Mouse (Mus musculus) kidney, adult 8-10 months (tissue): ENCODE data around the gene Oxt.
A peak's percentile ranks its signal among the peaks of the same experiment; 100 is the strongest.

Experiments used
- DNase-seq, 2 experiments: peaks; one replicate each; pipeline ENCODE4 v3.0.0; 2022

Gene Oxt

DNA sequence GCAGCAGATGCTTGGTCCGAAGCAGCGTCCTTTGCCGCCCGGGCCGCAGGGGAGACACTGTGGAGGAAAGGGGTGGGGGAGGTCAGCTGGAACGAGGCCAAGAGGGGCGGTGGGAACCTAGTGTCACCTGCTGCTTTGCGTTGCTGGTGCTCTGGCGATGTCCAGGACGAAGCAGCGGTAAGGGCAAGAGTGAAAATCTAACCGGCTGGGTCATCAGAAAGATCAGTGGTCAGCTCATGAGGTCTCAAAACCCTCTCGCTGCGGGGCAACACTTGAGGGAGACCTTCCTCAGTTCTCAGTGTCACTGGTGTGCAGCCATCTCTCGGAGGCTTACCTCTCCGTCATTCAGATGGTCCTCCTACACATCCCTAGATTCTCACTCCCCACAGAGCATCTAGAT, 5.2 kb downstream of the Oxt start:
- no peak for DNase-seq

DNA sequence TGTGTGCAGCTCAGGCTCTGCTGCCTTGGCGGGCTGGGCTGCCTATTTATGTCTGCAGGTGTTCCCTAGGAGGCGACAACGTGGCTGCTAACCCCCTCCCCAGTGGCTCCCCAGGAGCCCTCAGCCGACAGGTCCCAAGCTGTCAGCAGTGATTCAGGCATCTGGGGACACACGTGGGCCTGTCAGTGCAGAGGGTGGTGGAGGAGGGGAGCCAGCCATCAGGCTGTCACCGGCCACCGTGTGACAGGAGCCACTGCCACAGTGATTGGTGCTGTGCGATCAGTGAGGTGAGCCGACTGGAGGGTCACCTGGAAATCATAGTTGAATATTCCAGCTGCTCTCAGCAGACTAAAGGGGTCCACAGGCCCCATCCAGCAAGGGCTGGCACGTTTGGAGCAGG, 6.6 kb downstream of the Oxt start, which contains the start of gene Avp:
TSS of gene Avp (minus strand) at position 3 of the 400 bp plus-strand sequence.
- DNase-seq = no peak

DNA sequence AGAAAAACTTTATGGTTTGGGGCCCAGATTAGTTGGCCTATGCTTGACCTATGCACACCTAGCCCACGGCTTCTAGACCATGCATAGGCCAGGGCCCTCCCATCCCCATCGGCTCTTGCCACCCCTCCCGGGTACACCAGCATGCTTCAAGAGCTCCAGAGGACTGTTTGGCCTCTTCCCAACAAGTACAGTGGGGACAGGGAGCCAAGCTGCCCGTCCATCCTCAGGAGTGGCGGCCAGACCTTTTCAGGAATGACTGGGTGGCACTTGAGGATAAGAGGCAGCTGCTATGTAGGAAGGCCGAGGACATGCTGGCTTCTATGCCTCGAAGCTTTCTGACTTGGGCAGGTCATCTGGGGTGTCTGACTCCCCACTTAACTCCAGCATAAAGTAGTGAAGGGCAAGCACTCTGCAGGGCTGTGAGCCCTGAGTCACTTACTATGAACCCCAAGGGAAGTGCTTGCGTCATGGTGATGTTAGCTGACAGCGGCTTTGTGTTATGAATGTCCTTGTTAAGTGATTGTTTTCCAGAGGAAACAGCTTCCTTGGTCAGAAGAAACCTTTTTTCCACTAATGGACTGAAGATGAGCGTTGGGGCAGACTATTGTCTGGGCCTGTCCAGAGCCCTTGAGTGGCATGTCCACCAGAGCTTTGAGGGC, 8.1 kb downstream of the Oxt start:
- DNase-seq = no peak

DNA sequence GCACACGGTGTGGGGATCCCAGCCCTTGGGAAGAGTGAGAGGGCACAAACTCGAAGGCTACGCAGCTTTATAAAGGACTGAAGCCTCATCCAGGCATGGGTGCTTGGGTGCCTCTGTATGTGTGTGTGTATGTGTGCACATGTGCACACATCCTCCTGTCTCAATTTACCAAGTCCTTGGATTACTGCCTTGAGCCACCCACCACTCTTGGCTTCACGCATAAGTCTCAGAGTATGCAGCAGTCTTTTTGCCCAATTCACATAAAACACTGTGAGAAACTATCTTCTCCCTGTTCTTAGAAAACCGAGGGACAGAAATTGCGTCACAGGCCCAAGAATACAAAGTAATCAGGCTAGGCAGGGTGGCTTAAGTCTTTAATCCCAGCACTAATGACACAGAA, 10.0 kb downstream of the Oxt start:
- no peak for DNase-seq

DNA sequence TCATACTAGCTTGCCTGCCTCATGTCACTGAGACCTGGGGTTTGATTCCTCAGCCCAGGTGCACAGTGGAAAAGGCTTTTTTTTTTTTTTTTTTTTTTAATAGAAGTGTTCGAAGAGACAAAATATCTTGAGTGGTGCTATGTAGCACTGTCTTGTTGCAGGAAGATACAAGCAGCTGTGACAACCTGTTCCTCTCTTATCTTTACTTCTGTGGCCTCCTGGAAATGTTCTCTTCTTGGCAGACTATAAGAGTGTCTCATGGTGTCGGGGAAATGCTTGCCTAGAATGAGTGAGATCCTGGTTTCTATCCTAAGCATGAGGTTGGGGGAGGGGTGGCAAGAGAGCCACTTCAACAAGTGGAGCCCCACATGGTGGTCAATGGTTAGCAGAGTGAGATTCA, 12.4 kb downstream of the Oxt start:
- DNase-seq = no peak

DNA sequence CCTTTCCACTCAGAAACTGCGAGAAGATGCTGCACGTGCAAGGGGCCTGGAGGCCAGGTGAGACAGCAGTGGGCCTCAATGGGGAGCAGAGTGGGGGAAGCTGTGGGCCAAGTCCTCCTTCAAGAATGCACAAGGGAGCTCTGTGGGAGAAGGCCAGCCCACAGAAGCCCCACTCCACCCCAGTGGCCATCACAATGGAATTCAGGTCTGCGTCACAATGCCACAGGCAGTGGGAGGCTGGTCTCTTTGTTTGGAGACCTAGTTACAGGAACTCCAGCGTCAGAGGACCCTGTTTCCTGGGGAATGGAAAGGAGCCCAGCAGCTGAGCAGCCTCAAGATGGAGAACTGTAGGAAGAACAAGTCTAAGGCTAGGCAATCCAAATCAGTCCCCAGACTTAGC, 13.2 kb downstream of the Oxt start:
- DNase-seq = no peak

DNA sequence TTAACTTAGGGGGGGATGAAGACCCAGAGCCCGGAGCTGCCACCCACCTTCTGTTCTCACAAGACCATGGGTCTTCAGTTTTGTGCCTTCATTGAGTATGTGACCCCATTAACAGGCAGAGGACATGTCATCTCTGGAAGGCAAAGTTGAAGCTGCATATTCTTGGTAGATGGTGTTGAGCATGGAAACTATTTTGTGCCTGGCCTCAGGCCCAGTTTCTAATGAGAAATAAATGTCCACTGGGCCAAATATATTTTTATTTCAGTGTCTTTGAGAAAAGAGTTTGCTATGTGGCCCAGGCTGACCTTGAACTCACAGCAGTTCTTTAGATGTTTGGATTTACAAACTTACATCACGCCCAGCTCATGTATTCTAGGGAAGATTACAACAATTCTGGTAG, 13.8 kb downstream of the Oxt start:
- no peak for DNase-seq

DNA sequence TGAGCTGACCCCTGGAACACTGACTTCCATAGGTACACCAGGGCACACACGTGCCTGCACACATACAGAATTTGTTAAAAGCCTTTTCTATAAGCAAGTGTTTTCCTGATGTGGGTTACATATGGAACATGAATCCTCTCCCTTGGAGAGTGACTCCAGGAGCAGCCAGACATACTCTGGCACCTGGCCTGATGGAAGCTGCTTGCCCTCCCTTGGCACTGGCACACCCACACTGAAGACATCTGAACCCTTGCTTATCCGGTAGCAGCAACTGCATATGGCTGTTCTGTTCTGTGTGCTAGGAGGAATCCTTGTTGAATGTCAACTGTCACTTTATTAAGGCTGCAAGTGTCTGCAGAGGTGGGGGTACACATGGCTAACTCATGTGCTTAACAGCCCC, 15.0 kb downstream of the Oxt start:
- DNase-seq = no peak

DNA sequence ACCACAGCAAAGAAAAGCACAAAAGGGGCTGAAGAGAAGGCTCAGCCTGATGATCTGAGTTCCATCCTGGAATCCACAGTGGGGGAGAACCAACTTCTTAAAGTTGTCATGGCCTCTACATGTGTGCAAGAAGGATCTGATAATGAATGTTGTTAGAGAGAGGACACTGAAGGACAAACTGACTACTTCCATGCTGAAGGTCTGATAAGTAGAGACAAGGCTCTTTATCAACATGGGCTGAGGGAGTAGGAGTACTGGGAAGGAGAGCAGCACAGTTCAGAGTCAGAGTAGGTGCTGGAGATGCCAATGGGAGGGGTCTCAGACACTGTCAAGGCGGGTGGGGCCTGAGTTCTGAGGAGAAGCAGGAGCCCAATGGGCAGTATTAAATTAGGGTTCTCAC, 19.6 kb downstream of the Oxt start:
- no peak for DNase-seq

DNA sequence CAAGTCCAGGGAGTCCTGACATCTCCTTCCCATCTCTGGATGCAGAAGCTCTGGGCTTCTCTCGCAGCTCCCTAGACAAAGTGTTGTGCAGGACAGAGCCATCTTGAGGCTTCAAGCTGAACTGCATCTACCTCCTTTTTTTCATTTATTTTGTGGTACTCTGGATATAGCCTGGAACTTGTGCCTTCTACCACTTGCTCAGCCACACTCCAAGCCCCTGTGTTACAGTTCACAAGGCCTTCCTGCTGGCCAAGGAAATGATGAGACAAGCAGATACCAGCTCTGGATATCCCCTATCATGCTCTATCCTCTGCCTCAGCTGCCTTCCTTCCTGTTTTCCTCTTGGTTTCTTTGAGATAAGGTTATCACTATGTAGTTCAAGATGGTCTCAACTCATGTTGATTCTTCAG, 21.6 kb downstream of the Oxt start:
- DNase-seq = peak in 1 of 2 experiments; percentile 23

DNA sequence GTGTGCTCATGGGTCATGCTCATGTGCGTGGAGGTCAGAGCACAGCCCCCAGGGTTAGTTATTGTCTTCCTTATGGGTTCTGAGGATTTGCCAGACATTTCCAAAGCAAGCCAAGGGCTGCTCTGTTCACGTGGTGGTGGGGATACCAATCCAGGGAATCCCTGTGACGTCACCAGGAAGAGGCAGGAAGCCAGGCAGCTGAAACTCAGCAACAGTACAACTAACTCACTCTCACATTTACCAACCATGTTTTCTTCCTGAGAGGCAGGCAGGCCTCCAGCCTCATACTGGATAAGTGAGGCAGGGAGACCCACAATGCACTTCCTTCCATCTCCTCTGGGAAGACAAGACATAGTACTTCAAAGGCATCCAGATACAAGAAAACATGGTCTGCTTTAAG, 22.4 kb downstream of the Oxt start:
- no peak for DNase-seq

DNA sequence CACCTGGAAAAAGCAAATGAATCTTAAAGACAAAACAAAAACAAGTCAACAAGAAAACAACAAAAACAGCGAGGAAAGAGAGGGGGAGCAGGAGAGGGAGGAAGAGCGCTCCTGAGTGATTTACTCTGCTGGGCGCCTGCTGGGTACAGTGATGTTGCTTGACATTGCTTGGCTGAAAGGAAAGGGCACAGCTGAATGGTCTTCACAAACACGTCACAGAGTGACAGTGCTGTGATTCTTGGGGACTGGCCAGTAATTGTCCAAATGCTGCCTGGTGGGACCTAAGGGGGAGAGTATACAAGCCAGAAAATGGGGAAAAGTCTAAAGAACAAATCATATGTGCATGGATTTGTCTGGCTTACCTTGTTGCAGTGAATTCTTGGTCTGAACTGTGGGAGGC, 26.2 kb downstream of the Oxt start:
- no peak for DNase-seq

DNA sequence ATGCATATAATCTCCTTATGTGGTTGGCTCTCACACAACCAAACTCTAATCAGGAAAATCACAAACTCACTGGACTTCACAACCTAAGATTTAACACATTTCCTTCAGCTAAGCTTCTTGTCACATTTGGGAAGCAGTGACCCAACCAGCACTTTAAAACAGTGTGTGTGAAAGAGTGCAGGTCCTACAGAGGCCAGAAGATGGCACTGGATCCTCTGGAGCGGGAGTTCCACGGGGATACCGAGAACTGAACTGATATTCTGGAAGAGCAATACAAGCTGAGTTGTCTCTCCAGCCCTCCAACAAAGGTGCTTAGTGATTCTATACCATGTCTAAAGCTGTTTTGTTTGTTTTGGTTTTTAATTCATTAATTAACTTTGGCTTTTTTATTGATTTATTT, 37.1 kb downstream of the Oxt start:
- DNase-seq = peak in 1 of 2 experiments; percentile 57

DNA sequence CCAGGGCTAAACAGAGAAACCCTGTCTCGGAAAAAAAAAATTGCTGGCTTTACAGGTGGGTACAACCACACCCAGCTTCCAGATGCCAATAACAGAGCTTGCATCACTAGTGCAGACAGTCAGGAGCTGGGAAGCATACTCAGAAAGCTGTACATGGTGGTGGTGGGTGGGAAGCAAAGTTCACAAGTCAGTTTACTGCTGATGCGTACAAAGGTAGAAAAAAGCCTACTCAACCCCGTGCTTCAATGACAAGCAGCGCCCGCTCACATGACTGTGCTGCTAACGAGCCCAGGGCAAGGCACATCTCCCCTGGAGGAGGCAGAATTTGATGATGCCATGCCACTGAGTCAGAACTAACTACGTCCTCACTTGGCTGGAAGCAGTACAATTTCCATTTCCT, 43.0 kb downstream of the Oxt start:
- peak; percentile 50 to 54 for DNase-seq
